Mouse (Mus musculus): ENCODE measurements around the gene Uvrag.

Gene Uvrag

DNA sequence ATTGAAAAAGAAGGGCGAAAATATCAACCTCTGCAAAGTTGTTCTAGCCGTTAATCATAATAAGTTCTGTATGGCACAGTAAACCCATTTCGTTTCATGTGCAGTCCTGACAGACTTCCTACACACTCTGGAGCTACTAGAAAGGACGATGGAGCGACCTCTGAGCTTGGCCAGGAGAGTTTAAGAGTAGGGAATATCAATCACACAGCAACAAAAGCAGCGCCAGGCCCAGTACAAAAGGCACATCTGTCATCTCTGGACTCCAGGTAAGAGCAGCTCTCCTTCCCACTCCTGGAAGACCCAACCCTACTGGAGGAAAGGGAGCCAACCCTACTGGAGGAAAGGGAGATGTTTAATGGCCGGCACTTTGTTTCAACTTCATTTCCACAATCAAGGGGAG, 43.2 kb downstream of the Uvrag start:
- H3K4me1 ChIP-seq (replicated peaks; ENCODE audit: low read depth, low read length), result peaks cover 20% of the 10 kb centered on the region
- TF ChIP-seq NANOG (IDR thresholded peaks at IDR 0.05; ENCODE audit: borderline replicate concordance, low read length) (no peak), POU5F1 (IDR thresholded peaks at IDR 0.05; ENCODE audit: borderline replicate concordance, low read length) (no peak), CTCF (conservative IDR thresholded peaks at IDR 0.05; ENCODE audit: low read length) (no peak)
- H3K4me3 ChIP-seq (replicated peaks; ENCODE audit: low read length), result no peak overlapping the region
- H3K27me3 ChIP-seq (ENCODE audit: insufficient read depth, low read length), result no peaks in the 10 kb centered on the region
- H3K36me3 ChIP-seq (ENCODE audit: insufficient read depth, low read length), result peaks cover 30% of the 10 kb centered on the region
- H3K9me3 ChIP-seq (ENCODE audit: low read length), result no peaks in the 10 kb centered on the region

DNA sequence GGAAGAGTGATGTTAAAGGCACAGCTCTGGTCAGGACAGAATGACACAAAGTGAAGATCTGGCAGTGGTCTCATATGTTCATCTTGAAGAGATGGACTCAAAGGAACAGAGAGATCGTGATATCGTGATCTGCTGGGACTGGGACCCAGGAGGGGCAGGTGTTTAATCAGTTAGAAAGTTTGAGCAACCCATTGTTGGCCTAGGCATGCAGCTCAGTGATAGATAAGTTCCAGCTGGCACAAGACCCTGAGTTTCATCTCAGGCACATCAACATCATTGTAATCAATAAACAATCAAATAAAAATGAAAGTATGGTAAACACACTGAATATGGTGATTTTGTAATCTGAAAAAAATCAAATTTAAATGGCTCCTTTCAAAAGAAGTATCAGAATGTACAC, 43.8 kb downstream of the Uvrag start:
- peaks cover 30% of the 10 kb centered on the region for H3K36me3 ChIP-seq (ENCODE audit: insufficient read depth, low read length)
- TF ChIP-seq CTCF (conservative IDR thresholded peaks at IDR 0.05; ENCODE audit: low read length) (no peak), POU5F1 (IDR thresholded peaks at IDR 0.05; ENCODE audit: borderline replicate concordance, low read length) (no peak), NANOG (IDR thresholded peaks at IDR 0.05; ENCODE audit: borderline replicate concordance, low read length) (no peak)
- H3K9me3 ChIP-seq (ENCODE audit: low read length), result no peaks in the 10 kb centered on the region
- no peaks in the 10 kb centered on the region for H3K27me3 ChIP-seq (ENCODE audit: insufficient read depth, low read length)
- H3K4me3 ChIP-seq (replicated peaks; ENCODE audit: low read length), result no peak overlapping the region
- H3K4me1 ChIP-seq (replicated peaks; ENCODE audit: low read depth, low read length), result peaks cover 19% of the 10 kb centered on the region

GRCm38 (mm10) chr7:99095191-99095590, 45.8 kb downstream of the Uvrag start:
- no peaks in the 10 kb centered on the region for H3K27me3 ChIP-seq (ENCODE audit: insufficient read depth, low read length)
- H3K9me3 ChIP-seq (ENCODE audit: low read length), result no peaks in the 10 kb centered on the region
- no peak for TF ChIP-seq NANOG (IDR thresholded peaks at IDR 0.05; ENCODE audit: borderline replicate concordance, low read length)
- peak; percentile 61 for TF ChIP-seq CTCF (conservative IDR thresholded peaks at IDR 0.05; ENCODE audit: low read length)
- H3K4me3 ChIP-seq (replicated peaks; ENCODE audit: low read length), result no peak overlapping the region
- peaks cover 16% of the 10 kb centered on the region for H3K4me1 ChIP-seq (replicated peaks; ENCODE audit: low read depth, low read length)
- H3K36me3 ChIP-seq (ENCODE audit: insufficient read depth, low read length), result peaks cover 30% of the 10 kb centered on the region

DNA sequence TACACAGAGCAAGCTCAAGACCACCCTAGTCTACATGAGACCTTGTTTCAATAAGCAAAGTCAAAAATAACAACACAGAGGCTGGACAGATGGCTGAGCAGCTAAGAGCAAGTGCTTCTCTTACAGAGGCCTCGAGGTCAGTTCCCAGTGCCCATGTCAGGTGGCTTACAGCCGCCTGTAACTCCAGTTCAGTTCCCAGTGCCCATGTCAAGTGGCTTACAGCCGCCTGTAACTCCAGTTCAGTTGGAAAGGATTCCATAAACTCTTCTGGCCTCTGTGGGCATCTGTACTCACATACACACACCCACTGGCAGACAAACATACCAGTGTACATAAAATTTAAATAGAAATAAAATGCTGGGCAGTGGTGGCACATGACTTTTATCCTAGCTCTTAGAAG, 46.6 kb downstream of the Uvrag start:
- Histone ChIP-seq H3K4me1 (replicated peaks; ENCODE audit: low read depth, low read length) (peaks cover 16% of the 10 kb centered on the region), H3K9me3 (ENCODE audit: low read length) (no peaks in the 10 kb centered on the region), H3K4me3 (replicated peaks; ENCODE audit: low read length) (no peak overlapping the region), H3K27me3 (ENCODE audit: insufficient read depth, low read length) (no peaks in the 10 kb centered on the region), H3K36me3 (ENCODE audit: insufficient read depth, low read length) (peaks cover 26% of the 10 kb centered on the region)
- TF ChIP-seq NANOG (IDR thresholded peaks at IDR 0.05; ENCODE audit: borderline replicate concordance, low read length) (no peak), POU5F1 (IDR thresholded peaks at IDR 0.05; ENCODE audit: borderline replicate concordance, low read length) (no peak), CTCF (conservative IDR thresholded peaks at IDR 0.05; ENCODE audit: low read length) (no peak)

DNA sequence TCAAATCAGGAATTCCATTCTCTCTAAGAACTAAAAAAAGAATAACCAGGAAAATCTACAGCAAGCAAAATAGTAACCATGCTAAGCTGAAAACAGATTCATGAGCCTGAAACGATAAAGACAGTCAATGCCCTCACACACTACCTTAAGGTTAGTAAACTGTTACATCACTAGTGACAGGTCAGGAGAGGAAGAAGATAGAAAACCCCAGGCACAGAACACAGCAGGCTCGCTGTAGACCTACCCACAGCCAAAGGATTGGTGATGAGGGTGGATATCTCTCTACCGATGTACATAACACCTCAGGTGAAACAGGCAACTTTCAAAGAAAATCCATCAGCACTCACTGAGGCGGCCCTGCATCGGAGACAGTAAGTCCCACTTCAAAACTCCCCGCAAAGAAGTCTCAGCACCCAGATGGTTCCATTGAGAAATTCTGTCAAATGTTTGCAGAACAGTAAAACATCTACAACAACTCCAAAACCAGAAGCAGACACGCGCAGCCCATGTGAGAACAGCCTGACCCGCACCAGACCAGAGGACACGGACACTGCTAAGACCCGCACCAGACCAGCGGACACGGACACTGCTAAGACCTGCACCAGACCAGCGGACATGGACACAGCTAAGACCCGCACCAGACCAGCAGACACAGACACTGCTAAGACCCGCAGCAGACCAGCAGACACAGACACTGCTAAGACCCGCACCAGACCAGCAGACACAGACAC, 48.9 kb downstream of the Uvrag start:
- no peaks in the 10 kb centered on the region for H3K27me3 ChIP-seq (ENCODE audit: insufficient read depth, low read length)
- peaks cover 27% of the 10 kb centered on the region for H3K4me1 ChIP-seq (replicated peaks; ENCODE audit: low read depth, low read length)
- peaks cover 16% of the 10 kb centered on the region for H3K36me3 ChIP-seq (ENCODE audit: insufficient read depth, low read length)
- peak overlapping the region; percentile 44 for H3K4me3 ChIP-seq (replicated peaks; ENCODE audit: low read length)
- no peak for TF ChIP-seq POU5F1 (IDR thresholded peaks at IDR 0.05; ENCODE audit: borderline replicate concordance, low read length)
- no peak for TF ChIP-seq NANOG (IDR thresholded peaks at IDR 0.05; ENCODE audit: borderline replicate concordance, low read length)
- no peak for TF ChIP-seq CTCF (conservative IDR thresholded peaks at IDR 0.05; ENCODE audit: low read length)
- H3K9me3 ChIP-seq (ENCODE audit: low read length), result no peaks in the 10 kb centered on the region

- Histone ChIP-seq H3K4me1 (replicated peaks; ENCODE audit: low read depth, low read length) (peaks cover 39% of the 10 kb centered on the region), H3K27me3 (ENCODE audit: insufficient read depth, low read length) (no peaks in the 10 kb centered on the region), H3K4me3 (replicated peaks; ENCODE audit: low read length) (no peak overlapping the region), H3K9me3 (ENCODE audit: low read length) (no peaks in the 10 kb centered on the region), H3K36me3 (ENCODE audit: insufficient read depth, low read length) (peaks cover 25% of the 10 kb centered on the region)
- TF ChIP-seq POU5F1 (IDR thresholded peaks at IDR 0.05; ENCODE audit: borderline replicate concordance, low read length), result no peak
- TF ChIP-seq CTCF (conservative IDR thresholded peaks at IDR 0.05; ENCODE audit: low read length), result no peak
- no peak for TF ChIP-seq NANOG (IDR thresholded peaks at IDR 0.05; ENCODE audit: borderline replicate concordance, low read length)
Measured at GRCm38 (mm10) chr7:99089716-99090115, 51.2 kb downstream of the Uvrag start.

DNA sequence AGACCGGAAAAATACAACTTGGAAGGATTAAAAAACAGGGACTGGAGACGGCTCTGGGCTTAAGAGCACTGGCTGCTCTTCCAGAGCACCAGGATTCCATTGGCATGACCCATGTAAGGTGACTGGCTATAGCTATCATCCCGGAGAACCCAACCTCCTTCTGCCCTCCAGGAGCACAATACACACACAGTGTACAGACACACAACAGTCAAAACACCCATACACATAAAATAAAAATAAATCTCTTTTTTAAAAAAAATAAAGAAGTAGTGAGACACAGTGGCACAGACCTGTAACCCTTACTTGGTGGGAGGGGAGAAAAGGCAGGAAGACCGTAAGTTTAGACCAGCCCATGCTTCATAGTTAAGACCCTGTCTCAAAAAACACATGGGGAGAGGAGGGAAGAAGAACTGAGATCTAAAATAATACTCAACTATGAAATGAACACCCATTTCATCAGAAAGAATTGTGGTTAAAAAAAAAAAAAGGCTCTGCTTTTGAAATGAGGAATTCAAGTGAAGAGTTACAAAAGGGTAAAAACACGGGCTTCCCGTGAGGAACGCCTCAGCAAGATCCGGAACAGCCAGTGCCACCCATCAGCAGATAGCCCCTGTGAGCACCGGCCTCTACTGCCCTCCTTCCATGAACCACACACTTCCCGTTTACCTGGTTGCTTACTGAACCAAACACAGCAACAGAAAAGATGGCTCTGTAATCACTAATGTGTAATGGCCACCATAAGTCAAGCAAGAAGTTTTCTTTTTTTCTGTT, 52.2 kb downstream of the Uvrag start:
- Histone ChIP-seq H3K4me3 (replicated peaks; ENCODE audit: low read length) (no peak overlapping the region), H3K36me3 (ENCODE audit: insufficient read depth, low read length) (peaks cover 25% of the 10 kb centered on the region), H3K4me1 (replicated peaks; ENCODE audit: low read depth, low read length) (peaks cover 34% of the 10 kb centered on the region), H3K9me3 (ENCODE audit: low read length) (no peaks in the 10 kb centered on the region), H3K27me3 (ENCODE audit: insufficient read depth, low read length) (no peaks in the 10 kb centered on the region)
- TF ChIP-seq NANOG (IDR thresholded peaks at IDR 0.05; ENCODE audit: borderline replicate concordance, low read length) (no peak), CTCF (conservative IDR thresholded peaks at IDR 0.05; ENCODE audit: low read length) (no peak), POU5F1 (IDR thresholded peaks at IDR 0.05; ENCODE audit: borderline replicate concordance, low read length) (no peak)

GRCm38 (mm10) chr7:99087581-99087980, 53.4 kb downstream of the Uvrag start:
- Histone ChIP-seq H3K9me3 (ENCODE audit: low read length) (no peaks in the 10 kb centered on the region), H3K27me3 (ENCODE audit: insufficient read depth, low read length) (no peaks in the 10 kb centered on the region), H3K36me3 (ENCODE audit: insufficient read depth, low read length) (peaks cover 25% of the 10 kb centered on the region), H3K4me3 (replicated peaks; ENCODE audit: low read length) (no peak overlapping the region), H3K4me1 (replicated peaks; ENCODE audit: low read depth, low read length) (peaks cover 26% of the 10 kb centered on the region)
- TF ChIP-seq NANOG (IDR thresholded peaks at IDR 0.05; ENCODE audit: borderline replicate concordance, low read length) (no peak), CTCF (conservative IDR thresholded peaks at IDR 0.05; ENCODE audit: low read length) (no peak), POU5F1 (IDR thresholded peaks at IDR 0.05; ENCODE audit: borderline replicate concordance, low read length) (no peak)
